Mouse (Mus musculus) forebrain, embryonic 12.5 days (tissue): Measurements from ENCODE around the gene Slco2b1. TPM values are rescaled to one million over a fixed set of nuclear protein-coding genes. Genes with fewer than 3 reads are reported as not detected.
"Not testable (repeated sequence)": the region's sequence is repeated elsewhere in the genome, so short reads cannot be mapped to it uniquely, and the experiment has no call there.

Experiments
- ATAC-seq: fragments of 200-750 bp; cut with Nextera tagmentation; 2 replicates; pipeline ENCODE4 v1.8.0; 2017; ENCODE audit warnings: moderate TSS enrichment; ENCODE audit not compliant: low FRiP score
- H3K27ac ChIP-seq: fragments of 300-500 bp; sonication (generic); 2 replicates; pipeline ENCODE4 v1.5.1; 2016; ENCODE audit warnings: mild to moderate bottlenecking
- H3K27me3 ChIP-seq: fragments of 300-500 bp; sonication (generic); 2 replicates; pipeline ENCODE4 v1.6.1; 2016; ENCODE audit warnings: mild to moderate bottlenecking
- H3K36me3 ChIP-seq: fragments of 300-500 bp; sonication (generic); replicated peaks from 2 replicates; pipeline ENCODE4 v1.6.1; 2016; ENCODE audit warnings: mild to moderate bottlenecking
- H3K4me1 ChIP-seq: fragments of 300-500 bp; sonication (generic); 2 replicates; pipeline ENCODE4 v1.6.1; 2016
- H3K4me2 ChIP-seq: fragments of 300-500 bp; sonication (generic); 2 replicates; pipeline ENCODE4 v1.6.1; 2016; ENCODE audit warnings: mild to moderate bottlenecking, moderate library complexity
- H3K4me3 ChIP-seq: fragments of 300-500 bp; sonication (generic); replicated peaks from 2 replicates; pipeline ENCODE4 v1.5.1; 2016; ENCODE audit warnings: mild to moderate bottlenecking
- H3K9ac ChIP-seq: fragments of 300-500 bp; sonication (generic); 2 replicates; pipeline ENCODE4 v1.6.1; 2016; ENCODE audit warnings: mild to moderate bottlenecking
- H3K9me3 ChIP-seq: fragments of 300-500 bp; sonication (generic); 2 replicates; pipeline ENCODE4 v1.6.1; 2016
- WGBS: fragments of 180-500 bp; shearing (Covaris S2); methylation state at CpG from one replicate; pipeline ENCODE4 v1.1.7; 2016; 5-methylcytosine and 5-hydroxymethylcytosine counted together
- polyA plus RNA-seq: library from polyadenylated mRNA; unstranded; fragments of >200 nt; fragmentation: Nextera tagmentation; extraction: Ambion mirVana; gene quantifications from 2 replicates; pipeline ENCODE4 v1.2.1, GENCODE M21; 2016

Slco2b1 gene
- polyA plus RNA-seq, result 2.2 and 2.4 TPM in 2 replicates

GRCm38 (mm10) chr7:99711166-99711565 lies at the start of gene Slco2b1:
Slco2b1 (minus strand) TSS chr7:99711340.
- H3K4me1 ChIP-seq, result peaks cover 3% of the 10 kb centered on the region; the same call in 1 of the 2 replicates
- H3K36me3 ChIP-seq, result no peaks in the 10 kb centered on the region
- peaks cover 8% of the 10 kb centered on the region; the same call in 1 of the 2 replicates for H3K27me3 ChIP-seq
- H3K4me2 ChIP-seq, result no peak within 1 kb of the TSS
- H3K9me3 ChIP-seq, result no peaks in the 10 kb centered on the region
- ATAC-seq, result no peak
- H3K4me3 ChIP-seq, result no peak within 1 kb of the TSS
- 85% methylated on average over 8 of the region's 8 CpGs for WGBS
- no peak within 1 kb of the TSS for H3K27ac ChIP-seq
- H3K9ac ChIP-seq, result no peak within 1 kb of the TSS

GRCm38 (mm10) chr7:99739276-99739675 lies 28.1 kb upstream of the Slco2b1 start:
- Histone ChIP-seq H3K9me3 (no peaks in the 10 kb centered on the region), H3K36me3 (no peaks in the 10 kb centered on the region), H3K9ac (no peak overlapping the region), H3K27ac (no peak overlapping the region), H3K4me1 (peaks cover 5% of the 10 kb centered on the region; the same call in 1 of the 2 replicates), H3K4me3 (no peak overlapping the region), H3K27me3 (no peaks in the 10 kb centered on the region), H3K4me2 (no peak overlapping the region)
- WGBS, result 48% methylated on average over 9 of the region's 9 CpGs
- no peak for ATAC-seq

- not testable (repeated sequence) for H3K4me2 ChIP-seq, H3K4me3 ChIP-seq, H3K4me1 ChIP-seq, H3K27me3 ChIP-seq, H3K9me3 ChIP-seq, ATAC-seq, H3K9ac ChIP-seq, H3K36me3 ChIP-seq, H3K27ac ChIP-seq
- 93% methylated on average over 9 of the region's 9 CpGs for WGBS
Observed at GRCm38 (mm10) chr7:99735491-99735890, 24.4 kb upstream of the Slco2b1 start.

- no peak overlapping the region for H3K9ac ChIP-seq
- WGBS, result 90% methylated on average over 2 of the region's 2 CpGs
Observed at GRCm38 (mm10) chr7:99734612-99735011, 23.5 kb upstream of the Slco2b1 start.

GRCm38 (mm10) chr7:99729973-99730372 lies 18.8 kb upstream of the Slco2b1 start, which contains the start of gene Olfr520:
Olfr520 (plus strand) TSS chr7:99730273.
- Histone ChIP-seq H3K36me3 (no peaks in the 10 kb centered on the region), H3K9ac (no peak within 1 kb of the TSS)

More at GRCm38 (mm10) chr7:99734612-99735011, 23.5 kb upstream of the Slco2b1 start:
- Histone ChIP-seq H3K4me2 (no peak overlapping the region), H3K4me3 (no peak overlapping the region), H3K36me3 (no peaks in the 10 kb centered on the region), H3K9me3 (no peaks in the 10 kb centered on the region), H3K27me3 (no peaks in the 10 kb centered on the region), H3K27ac (no peak overlapping the region), H3K4me1 (peaks cover 5% of the 10 kb centered on the region; the same call in 1 of the 2 replicates)
- ATAC-seq, result no peak

GRCm38 (mm10) chr7:99716536-99716935 lies 5.4 kb upstream of the Slco2b1 start:
- Histone ChIP-seq H3K9me3 (no peaks in the 10 kb centered on the region), H3K4me1 (no peaks in the 10 kb centered on the region), H3K27me3 (no peaks in the 10 kb centered on the region), H3K4me2 (no peak overlapping the region), H3K9ac (no peak overlapping the region), H3K27ac (no peak overlapping the region), H3K36me3 (no peaks in the 10 kb centered on the region), H3K4me3 (no peak overlapping the region)
- WGBS, result 91% methylated on average over 2 of the region's 2 CpGs
- ATAC-seq, result no peak

More at GRCm38 (mm10) chr7:99729973-99730372, 18.8 kb upstream of the Slco2b1 start, which contains the start of gene Olfr520:
- Histone ChIP-seq H3K27ac (no peak within 1 kb of the TSS), H3K27me3 (no peaks in the 10 kb centered on the region), H3K4me2 (no peak within 1 kb of the TSS), H3K4me3 (no peak within 1 kb of the TSS), H3K4me1 (no peaks in the 10 kb centered on the region), H3K9me3 (no peaks in the 10 kb centered on the region)
- 93% methylated on average over 2 of the region's 2 CpGs for WGBS
- no peak for ATAC-seq

GRCm38 (mm10) chr7:99712431-99712830 lies 1.3 kb upstream of the Slco2b1 start:
- 82% methylated on average over 4 of the region's 4 CpGs for WGBS
- H3K4me3 ChIP-seq, result no peak overlapping the region
- no peak overlapping the region for H3K4me2 ChIP-seq
- no peak overlapping the region for H3K27ac ChIP-seq
- peaks cover 3% of the 10 kb centered on the region; the same call in 1 of the 2 replicates for H3K4me1 ChIP-seq
- H3K36me3 ChIP-seq, result no peaks in the 10 kb centered on the region
- H3K9ac ChIP-seq, result no peak overlapping the region
- H3K9me3 ChIP-seq, result no peaks in the 10 kb centered on the region
- H3K27me3 ChIP-seq, result peaks cover 2% of the 10 kb centered on the region; the same call in 1 of the 2 replicates
- no peak for ATAC-seq

- WGBS, result 29% methylated on average over 1 of the region's 1 CpGs
- Histone ChIP-seq H3K27me3 (peaks cover 8% of the 10 kb centered on the region; the same call in 1 of the 2 replicates), H3K4me2 (no peak overlapping the region), H3K9ac (no peak overlapping the region), H3K27ac (no peak overlapping the region), H3K36me3 (no peaks in the 10 kb centered on the region), H3K4me3 (no peak overlapping the region), H3K4me1 (peaks cover 3% of the 10 kb centered on the region; the same call in 1 of the 2 replicates), H3K9me3 (no peaks in the 10 kb centered on the region)
- no peak for ATAC-seq
Observed at GRCm38 (mm10) chr7:99710476-99710875, 664 bp downstream of the Slco2b1 start.

- WGBS, result 84% methylated on average over 7 of the region's 7 CpGs
- no peaks in the 10 kb centered on the region for H3K36me3 ChIP-seq
- H3K9me3 ChIP-seq, result no peaks in the 10 kb centered on the region
- peaks cover 8% of the 10 kb centered on the region; the same call in 1 of the 2 replicates for H3K27me3 ChIP-seq
- H3K4me3 ChIP-seq, result no peak overlapping the region
- H3K9ac ChIP-seq, result no peak overlapping the region
- H3K27ac ChIP-seq, result no peak overlapping the region
- no peak for ATAC-seq
- no peak overlapping the region for H3K4me2 ChIP-seq
- peaks cover 3% of the 10 kb centered on the region; the same call in 1 of the 2 replicates for H3K4me1 ChIP-seq
Observed at GRCm38 (mm10) chr7:99709992-99710391, 1.1 kb downstream of the Slco2b1 start.

- Histone ChIP-seq H3K9ac (no peak overlapping the region), H3K4me3 (no peak overlapping the region), H3K4me2 (no peak overlapping the region), H3K4me1 (peaks cover 3% of the 10 kb centered on the region; the same call in 1 of the 2 replicates), H3K9me3 (no peaks in the 10 kb centered on the region), H3K27ac (no peak overlapping the region), H3K36me3 (no peaks in the 10 kb centered on the region), H3K27me3 (peaks cover 8% of the 10 kb centered on the region; the same call in 1 of the 2 replicates)
- WGBS, result 74% methylated on average over 5 of the region's 5 CpGs
- ATAC-seq, result no peak
Observed at GRCm38 (mm10) chr7:99708750-99709149, 2.4 kb downstream of the Slco2b1 start.

- Histone ChIP-seq H3K36me3 (no peaks in the 10 kb centered on the region), H3K9me3 (no peaks in the 10 kb centered on the region), H3K4me1 (peaks cover 3% of the 10 kb centered on the region; the same call in 1 of the 2 replicates), H3K9ac (no peak overlapping the region), H3K27ac (no peak overlapping the region), H3K4me3 (no peak overlapping the region), H3K27me3 (peaks cover 8% of the 10 kb centered on the region; the same call in 1 of the 2 replicates), H3K4me2 (no peak overlapping the region)
- no peak for ATAC-seq
- WGBS, result 77% methylated on average over 8 of the region's 8 CpGs
Observed at GRCm38 (mm10) chr7:99708301-99708721, 2.8 kb downstream of the Slco2b1 start.

- no peak overlapping the region for H3K4me2 ChIP-seq
- peaks cover 8% of the 10 kb centered on the region; the same call in 1 of the 2 replicates for H3K27me3 ChIP-seq
- peaks cover 3% of the 10 kb centered on the region; the same call in 1 of the 2 replicates for H3K4me1 ChIP-seq
- H3K27ac ChIP-seq, result no peak overlapping the region
- no peak for ATAC-seq
- H3K9ac ChIP-seq, result no peak overlapping the region
- H3K4me3 ChIP-seq, result no peak overlapping the region
- no peaks in the 10 kb centered on the region for H3K9me3 ChIP-seq
- H3K36me3 ChIP-seq, result no peaks in the 10 kb centered on the region
- 87% methylated on average over 6 of the region's 6 CpGs for WGBS
Observed at GRCm38 (mm10) chr7:99707671-99708070, 3.5 kb downstream of the Slco2b1 start.

GRCm38 (mm10) chr7:99707038-99707595 lies 4.0 kb downstream of the Slco2b1 start:
- Histone ChIP-seq H3K27me3 (peaks cover 8% of the 10 kb centered on the region; the same call in 1 of the 2 replicates), H3K27ac (no peak overlapping the region), H3K4me1 (peaks cover 7% of the 10 kb centered on the region), H3K9ac (no peak overlapping the region), H3K4me2 (no peak overlapping the region), H3K4me3 (no peak overlapping the region), H3K36me3 (no peaks in the 10 kb centered on the region), H3K9me3 (no peaks in the 10 kb centered on the region)
- no peak for ATAC-seq
- 64% methylated on average over 4 of the region's 4 CpGs for WGBS
